Comparison of ENCODE assay signal across 24 mouse cellular contexts in genomic region chr11:77381174-77381573, GRCm38 (mm10).
DNase-seq lines count a peak whose midpoint lies in the region; ATAC-seq and TF ChIP-seq lines count a peak whose summit lies in the region.
"Had no signal": no experiment of that assay in that cellular context is flagged by ENCODE, and none has a peak within 500 bp of the region (broad histone marks: within the 10 kb centered on the region; RNA-seq: fewer than 3 reads in every experiment).

No protein-coding gene starts in this region.

- H3K36me3 ChIP-seq in lung, embryonic 14.5 days (ENCODE audit: insufficient read depth) = no peaks in the 10 kb centered on the region
- H3K36me3 ChIP-seq in hindbrain, embryonic 11.5 days (ENCODE audit: control insufficient read depth, insufficient read depth, low read length) = no peaks in the 10 kb centered on the region

- no peak for ATAC-seq in lung, embryonic 14.5 days (ENCODE audit: insufficient read depth)
- no peak for ATAC-seq in hindbrain, embryonic 11.5 days (ENCODE audit: low FRiP score)
- ATAC-seq: activated CD4-positive, CD25-positive, alpha-beta regulatory T cell, adult 4 months; forebrain, embryonic 14.5 days; forebrain, postnatal 0 days; hindbrain, postnatal 0 days; inflammation-experienced regulatory T-cells, adult 6 months; intestine, embryonic 16.5 days had no signal

- no peak for TF ChIP-seq CTCF in gastrocnemius, adult 2 months (IDR thresholded peaks at IDR 0.05)
- TF ChIP-seq CTCF in lung, embryonic 14.5 days (IDR thresholded peaks at IDR 0.05; ENCODE audit: low read depth) = no peak
- TF ChIP-seq CTCF in lung, adult 2 months (IDR thresholded peaks at IDR 0.05; ENCODE audit: insufficient read depth, low read length) = no peak

- no peak for DNase-seq in gastrocnemius, adult 2 months
- no peak for DNase-seq in gastrocnemius, postnatal 36 days
- DNase-seq in lung, embryonic 14.5 days = peak; percentile 41
- no peak for DNase-seq in lung, adult 2 months
- DNase-seq in lung, postnatal 10 days = peak; percentile 15
- DNase-seq in lung, postnatal 36 days = peak; percentile 56
- DNase-seq in frontal cortex, postnatal 10 days (ENCODE audit: low spot score in 2 of 2) = no peak
- DNase-seq in hindbrain, embryonic 11.5 days (ENCODE audit: low spot score) = no peak
- DNase-seq: adrenal gland, adult 8-10 months; adrenal gland, postnatal 25 days; cerebellum, adult 2 months; cerebellum, postnatal 10 days; cerebellum, postnatal 36 days; embryo, embryonic 11 days; forebrain, postnatal 0 days; gastrocnemius, postnatal 10 days; heart, postnatal 36 days had no signal

- peak overlapping the region; percentile 38; the same call in 1 of the 2 replicates for H3K27ac ChIP-seq in gastrocnemius, adult 2 months
- peak overlapping the region; percentile 42; the same call in 1 of the 2 replicates for H3K27ac ChIP-seq in lung, embryonic 14.5 days (ENCODE audit: low read depth)
- H3K27ac ChIP-seq in hindbrain, embryonic 11.5 days (ENCODE audit: low read depth, low read length) = no peak overlapping the region
- H3K27ac ChIP-seq: hindbrain, embryonic 10.5 days; hindbrain, embryonic 14.5 days; hindbrain, postnatal 0 days had no signal

- no peaks in the 10 kb centered on the region for H3K9me3 ChIP-seq in lung, embryonic 14.5 days (ENCODE audit: low read depth, low read length)
- H3K9me3 ChIP-seq in hindbrain, embryonic 11.5 days (ENCODE audit: control insufficient read depth, low read length) = no peaks in the 10 kb centered on the region
- H3K9me3 ChIP-seq: hindbrain, embryonic 10.5 days had no signal

- H3K4me2 ChIP-seq in lung, embryonic 14.5 days = no peak overlapping the region
- no peak overlapping the region for H3K4me2 ChIP-seq in hindbrain, embryonic 11.5 days (replicated peaks; ENCODE audit: low read depth, low read length)
- H3K4me2 ChIP-seq: hindbrain, embryonic 14.5 days had no signal

- 0 out of 2 replicates have a peak, but pooled peaks cover 2% of the 10 kb centered on the region for H3K4me1 ChIP-seq in lung, embryonic 14.5 days (ENCODE audit: insufficient read depth)
- H3K4me1 ChIP-seq in lung, adult 2 months (ENCODE audit: control insufficient read depth, insufficient read depth, low read length) = peaks cover 30% of the 10 kb centered on the region
- no peaks in the 10 kb centered on the region for H3K4me1 ChIP-seq in hindbrain, embryonic 11.5 days (replicated peaks; ENCODE audit: control insufficient read depth, insufficient read depth, low read length)
- H3K4me1 ChIP-seq: hindbrain, embryonic 10.5 days had no signal

- H3K27me3 ChIP-seq in lung, embryonic 14.5 days (ENCODE audit: insufficient read depth, low read length) = no peaks in the 10 kb centered on the region
- H3K27me3 ChIP-seq in hindbrain, embryonic 11.5 days (ENCODE audit: control insufficient read depth, insufficient read depth, low read length) = no peaks in the 10 kb centered on the region

- WGBS in lung, embryonic 14.5 days = 61% methylated on average over 3 of the region's 3 CpGs
- WGBS in lung, adult 2 months = 57% methylated on average over 3 of the region's 3 CpGs
- 78% methylated on average over 3 of the region's 3 CpGs for WGBS in hindbrain, embryonic 11.5 days

- no peak overlapping the region for H3K4me3 ChIP-seq in gastrocnemius, adult 2 months
- no peak overlapping the region for H3K4me3 ChIP-seq in lung, embryonic 14.5 days (ENCODE audit: low read depth, low read length)
- H3K4me3 ChIP-seq in lung, adult 2 months (replicated peaks; ENCODE audit: extremely low read depth, low read depth, low read length) = no peak overlapping the region
- no peak overlapping the region for H3K4me3 ChIP-seq in hindbrain, embryonic 11.5 days (ENCODE audit: low read depth, low read length)
- H3K4me3 ChIP-seq: hindbrain, embryonic 10.5 days had no signal

- TF ChIP-seq POLR2A in lung, adult 2 months (IDR thresholded peaks at IDR 0.05; ENCODE audit: borderline replicate concordance, extremely low read depth, low read depth, low read length) = no peak

- H3K9ac ChIP-seq in lung, embryonic 14.5 days = no peak overlapping the region
- no peak overlapping the region for H3K9ac ChIP-seq in hindbrain, embryonic 11.5 days (ENCODE audit: low read depth, low read length)
- H3K9ac ChIP-seq: forebrain, postnatal 0 days; hindbrain, embryonic 14.5 days had no signal

- intact Hi-C loops in gastrocnemius, adult 2 months (cut with DNase I) = no loop called here
- intact Hi-C loops in gastrocnemius, postnatal 36 days (cut with DNase I) = no loop called here

Comparison
In these comparisons a context has a peak if more than half of its experiments do, and no peak if none do; other contexts are left out.
1. DNase-seq: peak in lung, embryonic 14.5 days (single experiment), lung, postnatal 10 days (single experiment) and lung, postnatal 36 days (single experiment); none in gastrocnemius, adult 2 months (single experiment), gastrocnemius, postnatal 36 days (0 of 2), lung, adult 2 months (single experiment), frontal cortex, postnatal 10 days (0 of 2) and hindbrain, embryonic 11.5 days (single experiment).